Mouse (Mus musculus): ENCODE results near the gene Dpm2.

The Dpm2 gene

DNA sequence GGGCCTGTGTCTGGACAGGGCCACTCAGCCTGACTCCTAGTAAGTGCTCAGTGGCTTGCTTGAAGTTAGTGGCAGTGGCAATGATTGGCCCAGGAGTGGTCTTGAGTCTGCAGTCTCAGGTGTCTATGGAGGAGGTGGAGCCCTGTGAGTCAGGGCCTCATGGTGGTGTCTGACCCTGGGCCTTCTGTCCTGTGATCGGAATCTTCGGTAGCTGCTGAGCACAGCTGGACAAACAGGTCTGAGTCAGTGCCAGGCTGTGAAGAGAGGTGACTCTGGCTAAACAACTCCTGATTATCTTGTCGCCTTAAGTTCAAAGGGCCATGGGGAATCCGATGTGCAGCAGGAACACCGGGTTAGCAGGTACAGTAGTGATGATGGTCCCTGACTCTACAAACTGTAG lies 23.3 kb upstream of the Dpm2 start:
- DNase-seq (ENCODE audit: low spot score in 2 of 2), result no peak

DNA sequence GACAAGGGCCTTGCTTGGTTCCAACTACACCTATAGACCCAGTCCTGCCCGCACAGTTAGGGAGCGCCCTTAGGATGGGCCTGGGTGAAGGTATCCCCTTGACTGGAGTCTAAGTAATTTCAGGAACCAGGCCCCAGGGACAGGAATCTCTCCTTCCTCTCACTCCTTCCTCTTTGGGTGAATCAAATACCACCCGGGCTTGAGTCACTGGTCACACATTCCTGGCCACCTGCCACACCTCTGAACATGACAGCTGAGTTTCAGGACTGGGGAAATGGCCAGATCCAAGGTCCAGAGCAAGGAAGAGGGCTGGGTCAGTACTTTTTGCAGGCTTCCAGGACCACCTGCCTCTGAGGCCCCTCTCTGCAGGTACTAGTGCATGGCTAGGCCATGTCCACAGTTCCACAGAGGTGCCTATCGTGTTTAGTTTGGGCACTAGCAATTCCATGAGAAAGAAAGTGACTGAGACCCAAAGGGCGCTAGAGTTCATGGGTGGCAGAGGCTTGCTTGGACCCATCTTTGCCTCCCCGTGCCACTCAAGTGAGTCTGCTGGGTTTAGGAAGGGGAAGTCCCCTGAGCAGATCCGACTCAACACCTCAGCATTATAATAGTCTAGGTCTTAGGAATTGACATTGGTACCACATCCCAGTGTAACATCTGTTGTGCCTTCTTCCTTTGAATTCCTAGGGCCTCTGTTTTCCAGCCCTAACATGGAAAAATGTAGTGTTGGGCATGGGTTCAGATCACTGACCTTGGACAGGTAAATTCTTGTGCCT lies 22.5 kb upstream of the Dpm2 start:
- DNase-seq (ENCODE audit: low spot score in 2 of 2), result no peak

DNA sequence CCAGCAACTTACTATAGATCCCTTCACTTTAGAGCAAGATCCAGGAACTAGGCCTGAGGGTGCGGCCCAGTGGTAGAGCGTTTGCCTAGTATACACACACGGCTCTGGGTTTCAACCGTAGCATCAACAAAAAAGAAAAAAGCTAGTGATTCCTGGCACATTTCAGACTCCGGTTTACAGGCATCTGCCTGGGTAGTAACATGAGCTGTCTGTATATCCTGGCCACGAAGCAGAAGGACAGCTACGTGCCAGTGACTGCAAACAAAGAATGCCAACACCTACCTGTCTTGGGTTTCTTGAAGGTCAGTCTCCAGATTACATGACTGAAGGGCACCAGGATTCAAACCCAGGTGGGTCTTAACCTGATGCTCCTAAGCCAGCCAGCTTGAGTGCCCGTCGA lies 21.5 kb upstream of the Dpm2 start:
- no peak for DNase-seq (ENCODE audit: low spot score in 2 of 2)

DNA sequence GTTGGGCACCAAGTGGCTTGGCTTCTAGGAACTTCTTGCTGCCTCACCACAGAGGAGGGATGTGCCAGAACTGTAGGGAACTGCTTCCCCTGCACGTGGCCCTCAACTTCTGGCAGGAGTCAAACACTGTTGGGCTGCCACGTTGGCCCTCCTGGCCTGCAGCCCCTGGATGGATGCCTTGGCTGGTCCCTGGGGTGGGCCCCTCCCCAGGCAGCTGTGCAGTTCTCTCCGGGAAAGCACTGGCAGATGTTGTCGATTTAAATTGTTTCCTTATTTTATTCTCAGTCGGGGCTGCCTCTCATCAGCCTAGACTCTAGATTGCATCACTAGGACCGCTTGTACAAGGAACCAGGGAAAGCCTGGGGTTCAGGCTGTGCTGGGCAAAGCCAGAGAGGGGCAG lies 20.9 kb upstream of the Dpm2 start:
- no peak for DNase-seq (ENCODE audit: low spot score in 2 of 2)

DNA sequence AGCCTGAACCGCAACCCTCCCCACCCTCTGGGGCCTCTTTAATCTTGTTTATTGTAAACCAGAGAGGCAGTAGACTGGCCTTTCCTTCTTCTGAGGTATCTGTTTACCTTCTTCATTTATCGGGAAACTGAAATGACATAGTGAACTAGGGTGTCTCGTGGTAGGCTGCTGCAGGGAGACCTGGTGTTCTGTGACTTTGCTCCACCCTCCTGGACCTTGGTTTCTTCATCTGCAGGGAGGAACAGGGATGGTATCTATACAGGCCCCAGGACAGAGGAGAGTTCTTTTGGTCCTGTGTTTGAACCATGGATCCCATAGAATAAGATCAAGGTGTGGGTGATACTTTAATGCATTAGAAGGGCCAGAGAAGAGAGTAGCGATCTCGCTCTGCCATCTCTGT lies 19.4 kb upstream of the Dpm2 start:
- no peak for DNase-seq (ENCODE audit: low spot score in 2 of 2)

DNA sequence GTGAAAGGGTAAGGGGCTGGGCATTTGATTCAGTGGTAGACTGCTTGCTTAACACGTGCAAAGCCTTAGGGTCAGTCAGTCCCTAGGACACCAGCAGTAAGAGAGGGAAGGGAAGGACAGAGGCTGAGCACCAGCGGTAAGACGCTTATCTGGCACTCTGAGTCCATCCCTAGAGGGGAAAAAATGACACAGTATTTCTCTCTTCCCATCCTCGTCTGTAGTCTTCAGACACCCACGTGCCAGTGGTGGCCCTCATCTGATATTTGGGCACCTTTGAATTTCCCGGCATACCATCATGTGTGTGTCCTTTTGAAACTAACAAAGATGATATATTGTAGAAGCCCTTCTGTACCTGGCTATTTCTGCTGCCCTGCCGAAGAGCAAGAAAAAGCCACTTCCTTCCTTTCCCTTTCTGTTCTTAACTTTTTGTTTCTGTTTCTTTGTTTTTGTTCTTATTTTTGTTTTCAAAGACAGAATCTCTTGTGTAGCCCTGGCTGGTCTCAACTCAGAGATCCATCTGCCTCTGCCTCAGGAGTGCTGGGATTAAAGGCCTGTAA lies 17.0 kb upstream of the Dpm2 start:
- no peak for DNase-seq (ENCODE audit: low spot score in 2 of 2)

DNA sequence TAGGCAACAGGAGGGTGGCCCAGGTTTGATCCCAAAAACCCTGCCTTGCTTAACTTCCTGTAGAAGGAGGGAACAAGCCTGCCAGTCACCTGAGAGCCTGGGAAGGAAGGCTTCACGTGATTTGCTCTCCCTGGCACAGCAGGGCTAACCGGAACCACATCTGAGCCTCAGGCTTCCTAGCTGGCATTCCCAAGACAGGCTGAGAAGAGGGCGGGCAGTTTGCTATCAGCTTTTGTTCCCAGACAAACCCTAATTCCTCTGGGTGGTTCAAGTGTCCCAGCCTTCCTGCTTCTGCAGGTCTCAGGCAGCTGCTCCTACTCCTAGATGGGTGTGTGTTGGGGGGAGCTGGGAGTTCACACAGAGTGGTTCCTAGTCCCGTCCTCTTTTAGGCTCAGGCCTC lies 15.2 kb upstream of the Dpm2 start:
- no peak for DNase-seq (ENCODE audit: low spot score in 2 of 2)

DNA sequence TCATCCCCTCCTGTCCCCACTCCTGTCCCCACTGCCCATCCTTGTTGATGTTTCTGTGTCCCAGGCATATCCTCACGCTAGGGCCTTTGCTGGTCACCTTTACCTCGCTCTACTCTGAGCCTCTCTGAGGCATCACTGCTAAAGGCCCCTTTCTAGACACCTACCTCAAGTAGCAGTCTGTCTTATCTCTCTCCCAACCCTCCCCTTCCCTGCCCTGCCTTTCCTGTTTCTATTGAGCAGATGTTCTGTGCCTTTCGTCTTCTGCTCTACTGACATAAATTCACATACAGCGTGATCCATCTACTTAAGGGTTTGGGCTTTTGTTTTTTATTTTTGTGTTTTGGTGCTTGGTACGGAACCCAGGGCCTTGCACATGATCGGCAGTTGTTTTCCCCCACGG lies 14.6 kb upstream of the Dpm2 start:
- DNase-seq (ENCODE audit: low spot score in 2 of 2), result no peak

DNA sequence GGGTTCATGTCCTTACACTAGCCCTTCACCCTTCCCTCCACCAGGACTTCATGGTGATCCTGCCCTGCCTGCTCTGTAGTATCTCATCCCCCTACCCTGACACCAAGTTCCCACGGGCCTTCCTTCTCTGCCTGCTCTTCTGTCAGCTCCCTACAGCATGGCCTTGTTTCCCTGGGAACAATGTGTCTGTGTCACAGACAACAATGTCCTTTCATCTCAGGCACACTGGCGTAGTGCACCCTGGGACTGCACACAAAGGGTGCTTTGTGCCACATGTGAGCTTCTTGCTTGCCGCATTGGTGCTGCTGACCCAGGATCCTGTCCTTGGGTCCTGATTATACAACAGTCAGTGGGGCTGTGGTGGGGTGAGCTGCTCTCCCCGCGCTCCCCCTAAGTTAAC lies 11.1 kb upstream of the Dpm2 start:
- DNase-seq (ENCODE audit: low spot score in 2 of 2), result no peak

DNA sequence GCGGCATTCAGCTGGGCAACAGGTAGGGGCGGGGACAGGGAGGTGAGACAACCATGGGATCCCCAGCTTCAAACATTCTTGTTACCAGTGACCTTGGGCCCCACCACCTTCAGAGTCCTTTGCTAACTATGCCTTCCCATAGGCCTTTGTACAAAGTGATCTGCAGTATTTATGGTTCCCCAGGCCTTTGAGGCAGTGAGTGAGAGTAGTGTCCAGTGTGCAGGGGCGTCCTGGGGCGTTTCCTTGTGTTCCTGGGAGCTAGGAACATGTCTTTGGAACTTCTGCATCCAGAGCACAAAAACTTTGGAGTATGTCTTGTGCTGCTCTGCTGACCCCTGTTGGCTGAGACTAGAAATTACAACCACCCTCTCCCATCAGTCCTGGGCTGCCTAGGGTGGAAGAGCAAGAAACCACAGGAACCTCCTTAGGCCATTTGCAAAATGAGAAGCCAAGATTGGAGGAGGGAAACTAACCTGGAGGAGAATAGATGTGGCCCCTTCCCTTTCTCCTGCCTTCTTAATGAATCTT lies 4.1 kb upstream of the Dpm2 start:
- peak; percentile 69 to 75 for DNase-seq (ENCODE audit: low spot score in 2 of 2)

DNA sequence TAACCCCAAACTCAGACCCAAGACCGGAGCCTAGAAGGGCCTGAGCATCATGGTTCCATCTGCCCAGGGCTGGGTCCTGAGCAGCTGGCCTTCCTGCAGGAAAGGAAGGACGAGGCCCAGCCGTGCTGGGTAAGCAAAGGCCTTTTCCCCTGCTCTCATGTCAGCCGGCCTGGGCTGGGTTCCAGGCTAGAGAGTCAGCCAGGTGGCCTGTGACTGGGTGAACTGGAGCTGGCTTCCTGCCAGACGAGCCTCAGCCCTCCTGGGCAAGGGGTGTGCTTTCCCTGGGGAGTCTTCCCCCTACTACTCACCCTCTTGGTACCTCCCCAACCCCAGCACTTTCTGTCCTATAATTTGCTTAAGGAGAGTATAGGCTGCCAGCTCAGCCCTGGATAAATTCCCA lies 2.5 kb upstream of the Dpm2 start:
- DNase-seq (ENCODE audit: low spot score in 2 of 2), result no peak

DNA sequence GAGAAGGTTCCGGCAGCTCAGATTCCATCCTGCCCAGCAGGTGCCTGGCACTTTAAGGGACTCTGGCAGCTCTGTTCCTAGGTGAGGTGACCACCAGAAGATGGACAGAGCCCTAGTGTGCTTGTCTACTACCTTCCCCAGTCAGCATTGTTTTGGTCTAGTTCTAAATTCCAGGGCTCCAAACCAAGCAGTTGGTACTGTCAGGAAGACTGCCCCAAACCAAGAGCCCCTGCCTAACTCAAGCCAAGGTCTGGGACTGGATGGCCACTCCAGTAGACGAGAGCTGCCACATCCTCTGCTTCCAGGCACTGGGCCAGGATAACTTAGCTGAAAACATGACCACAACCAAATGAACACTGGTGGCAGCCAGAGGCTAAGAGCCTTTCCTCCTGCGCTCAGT lies 1.7 kb upstream of the Dpm2 start:
- no peak for DNase-seq (ENCODE audit: low spot score in 2 of 2)

DNA sequence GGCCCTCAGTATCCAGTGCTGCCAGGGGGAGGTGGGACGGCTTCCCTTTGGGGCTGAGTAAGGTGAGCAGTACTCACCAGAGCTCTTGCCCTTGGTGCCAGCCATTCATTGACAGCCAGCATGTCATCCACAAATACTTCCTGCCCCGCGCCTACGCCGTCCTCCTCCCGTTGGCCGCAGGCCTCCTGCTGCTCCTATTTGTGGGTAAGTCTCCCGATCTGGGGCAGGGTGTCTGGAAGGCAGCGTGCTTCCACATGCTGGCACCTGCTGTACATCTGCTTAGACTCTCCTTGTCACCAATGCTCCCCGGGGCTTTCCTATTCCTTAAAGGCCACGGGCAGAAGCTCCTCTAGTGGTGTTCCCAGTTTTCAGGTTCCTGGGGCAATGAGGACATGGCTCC lies 1.5 kb downstream of the Dpm2 start:
- no peak for DNase-seq (ENCODE audit: low spot score in 2 of 2)

DNA sequence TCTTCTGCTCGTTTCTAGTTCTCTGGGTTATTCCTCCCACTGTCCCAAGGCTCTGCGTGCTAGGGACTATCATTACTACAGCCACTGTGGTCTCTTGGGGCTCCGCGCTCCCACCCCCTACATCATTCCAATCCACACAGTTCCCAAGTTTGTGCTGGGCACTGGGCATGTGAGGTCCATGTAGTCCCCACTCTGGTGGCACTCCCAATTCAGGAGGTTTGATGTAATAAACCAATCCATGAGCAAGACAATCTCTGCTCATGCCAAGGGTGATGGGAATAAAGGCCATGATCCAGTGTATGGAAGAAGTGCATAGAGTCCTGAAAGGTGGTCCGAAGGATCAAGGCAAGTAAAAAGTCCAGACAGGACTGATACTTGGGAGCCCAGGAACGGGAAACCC lies 3.8 kb downstream of the Dpm2 start, which contains the start of gene Pip5kl1:
Gene Pip5kl1 (plus strand): TSS at position 301 of the 400 bp plus-strand sequence.
- no peak for DNase-seq (ENCODE audit: low spot score in 2 of 2)

DNA sequence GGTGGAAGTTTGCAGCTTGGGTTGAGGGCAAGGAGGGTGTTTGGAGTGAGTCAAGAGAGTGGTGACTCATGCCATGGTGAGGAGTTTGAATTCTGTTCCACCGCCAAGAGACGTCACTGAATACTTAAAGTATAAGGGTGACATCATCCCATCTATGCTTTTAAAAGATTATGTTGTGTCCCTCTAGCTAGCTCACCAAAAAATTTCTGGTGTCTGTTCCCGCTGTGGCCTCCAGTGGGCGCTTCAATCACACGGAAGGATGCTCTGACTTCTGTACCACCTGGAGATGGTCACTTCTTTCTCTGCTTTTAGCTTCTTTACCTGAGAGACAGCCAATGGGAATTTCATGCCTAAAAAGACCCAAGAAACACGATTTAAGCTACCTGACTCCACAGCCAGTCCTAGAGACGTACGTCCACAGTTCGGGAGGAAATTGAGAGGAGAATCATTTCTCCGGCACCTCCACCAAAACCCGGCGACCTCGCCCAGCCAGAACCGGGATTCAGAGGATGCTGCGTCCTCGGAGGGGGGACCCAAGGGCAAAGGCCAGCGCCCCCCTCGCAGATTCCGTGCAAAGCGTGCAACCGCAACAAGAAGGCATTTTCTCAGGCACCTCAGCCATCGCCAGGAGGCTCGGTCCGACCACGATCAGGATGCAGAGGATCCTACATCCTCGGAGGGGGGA lies 4.4 kb downstream of the Dpm2 start:
- peak; percentile 88 to 91 for DNase-seq (ENCODE audit: low spot score in 2 of 2)

DNA sequence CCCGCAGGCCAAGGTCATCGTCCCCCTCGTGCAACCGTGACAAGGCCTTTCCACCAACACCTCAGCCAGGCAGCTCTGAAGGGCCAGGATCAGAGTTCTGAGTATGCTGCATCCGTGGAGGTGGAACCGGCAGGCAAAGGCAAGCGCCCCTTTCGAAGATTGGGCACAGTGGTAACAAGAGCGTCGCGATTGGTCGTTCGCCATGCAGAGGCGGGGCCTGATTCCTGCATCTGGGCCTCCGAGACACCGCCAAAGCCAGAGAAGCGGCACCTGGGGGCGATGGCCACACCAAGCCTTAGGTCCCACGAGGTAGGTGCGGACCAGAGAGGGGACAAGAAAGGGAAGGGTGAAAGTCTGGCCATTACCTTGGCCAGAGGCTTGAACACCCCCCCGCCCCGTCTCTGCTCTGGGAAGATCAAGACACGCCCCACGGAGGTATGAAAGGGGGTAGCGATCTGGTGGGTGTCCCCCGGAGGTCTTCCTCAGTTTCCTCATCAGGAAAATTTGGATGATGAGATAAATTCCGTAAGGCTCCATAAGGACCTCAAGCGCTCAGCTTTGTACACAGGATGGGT lies 5.0 kb downstream of the Dpm2 start, which contains the start of gene 9430097D07Rik:
Gene 9430097D07Rik (minus strand): TSS at position 99 of the 575 bp plus-strand sequence.
- DNase-seq (ENCODE audit: low spot score in 2 of 2), result peak; percentile 76 to 83

DNA sequence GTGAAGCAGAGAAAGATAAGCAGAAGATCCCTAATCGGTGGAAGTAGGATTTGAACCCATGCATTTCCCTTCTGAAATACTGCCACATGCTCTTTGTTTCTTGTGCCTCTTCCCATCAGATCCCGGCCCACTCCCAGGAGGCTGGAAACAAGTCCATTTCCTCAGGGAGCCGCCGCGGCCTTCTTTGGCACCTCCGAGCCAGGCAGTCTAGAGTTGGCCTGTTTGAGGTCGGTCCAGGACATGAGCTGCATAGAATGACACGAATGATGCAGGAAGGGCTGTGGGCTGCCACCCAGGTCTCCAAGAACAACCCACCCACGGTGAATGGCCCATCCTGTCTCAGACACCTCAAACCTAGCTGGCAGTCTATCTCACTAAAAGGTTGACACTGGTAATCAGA lies 5.9 kb downstream of the Dpm2 start:
- DNase-seq (ENCODE audit: low spot score in 2 of 2), result no peak

DNA sequence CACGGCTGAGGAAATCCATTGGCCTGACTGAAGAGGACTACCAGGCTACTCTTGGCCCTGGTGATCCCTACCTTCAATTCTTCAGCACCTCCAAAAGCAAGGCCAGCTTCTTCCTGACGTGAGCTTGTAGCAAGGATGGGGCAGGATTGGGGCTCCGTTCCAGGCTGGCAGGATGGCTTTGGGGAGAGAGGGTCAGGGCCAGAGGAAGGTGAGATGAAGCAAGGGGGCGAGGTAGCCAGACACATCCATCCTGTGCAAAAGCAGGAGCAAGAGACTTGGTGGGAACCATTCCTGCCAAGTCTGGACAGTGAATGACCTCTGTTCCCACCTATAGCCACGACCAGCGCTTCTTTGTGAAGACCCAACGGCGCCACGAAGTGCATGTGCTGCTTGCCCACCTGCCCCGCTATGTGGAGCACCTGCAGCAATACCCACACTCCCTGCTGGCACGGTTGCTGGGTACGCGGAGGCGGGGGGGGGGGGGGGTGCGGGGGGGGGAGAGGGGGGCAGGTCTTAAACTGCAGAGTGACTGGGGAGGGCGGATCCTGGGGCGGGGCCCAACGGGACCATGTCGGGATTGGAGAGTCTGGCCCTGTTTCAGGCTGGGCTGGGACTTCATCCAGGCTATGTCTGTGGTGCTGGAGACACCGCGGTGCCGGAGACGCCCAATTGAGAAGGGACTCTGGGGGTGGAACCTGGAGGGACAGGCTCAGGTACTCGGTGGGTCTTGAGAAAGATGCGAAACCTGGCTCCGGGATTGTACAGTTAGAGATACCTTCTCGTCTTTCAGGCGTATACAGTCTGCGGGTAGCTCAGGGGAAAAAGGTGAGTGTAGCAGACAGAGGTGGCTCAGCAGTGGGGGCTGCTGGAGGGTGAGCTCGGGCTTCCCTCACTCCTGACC lies 7.7 kb downstream of the Dpm2 start:
- DNase-seq (ENCODE audit: low spot score in 2 of 2), result no peak

DNA sequence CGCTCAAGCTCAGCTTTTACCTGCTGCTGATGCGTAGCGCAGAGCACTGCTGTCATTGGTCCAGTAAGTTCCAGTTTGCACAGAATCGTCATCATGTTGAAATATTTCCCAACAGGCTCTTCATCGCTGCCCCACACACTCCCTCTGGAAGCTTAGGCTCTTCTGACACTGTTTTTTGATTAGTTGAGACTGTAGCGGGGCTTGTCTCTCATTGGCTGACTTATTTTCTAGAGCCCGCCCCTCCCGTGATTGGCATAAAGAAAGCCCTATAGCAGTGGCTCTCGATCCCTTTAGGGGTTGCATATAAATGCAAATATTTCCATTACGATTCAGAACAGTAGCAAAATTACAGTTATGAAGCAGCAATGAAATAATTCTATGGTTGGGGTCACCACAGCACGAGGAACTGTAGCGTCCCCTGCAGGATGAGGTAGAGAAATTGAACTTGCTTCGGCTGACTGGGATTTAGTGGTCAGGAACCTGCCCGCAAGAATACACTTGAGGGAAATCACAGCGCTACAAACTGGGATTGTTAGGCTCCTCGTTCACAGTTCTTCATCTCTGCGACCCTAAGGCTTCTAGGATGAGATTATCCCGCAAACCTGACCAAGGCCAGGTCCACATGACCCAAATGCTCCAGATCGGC lies 10.9 kb downstream of the Dpm2 start:
- peak; percentile 85 to 90 for DNase-seq (ENCODE audit: low spot score in 2 of 2)

DNA sequence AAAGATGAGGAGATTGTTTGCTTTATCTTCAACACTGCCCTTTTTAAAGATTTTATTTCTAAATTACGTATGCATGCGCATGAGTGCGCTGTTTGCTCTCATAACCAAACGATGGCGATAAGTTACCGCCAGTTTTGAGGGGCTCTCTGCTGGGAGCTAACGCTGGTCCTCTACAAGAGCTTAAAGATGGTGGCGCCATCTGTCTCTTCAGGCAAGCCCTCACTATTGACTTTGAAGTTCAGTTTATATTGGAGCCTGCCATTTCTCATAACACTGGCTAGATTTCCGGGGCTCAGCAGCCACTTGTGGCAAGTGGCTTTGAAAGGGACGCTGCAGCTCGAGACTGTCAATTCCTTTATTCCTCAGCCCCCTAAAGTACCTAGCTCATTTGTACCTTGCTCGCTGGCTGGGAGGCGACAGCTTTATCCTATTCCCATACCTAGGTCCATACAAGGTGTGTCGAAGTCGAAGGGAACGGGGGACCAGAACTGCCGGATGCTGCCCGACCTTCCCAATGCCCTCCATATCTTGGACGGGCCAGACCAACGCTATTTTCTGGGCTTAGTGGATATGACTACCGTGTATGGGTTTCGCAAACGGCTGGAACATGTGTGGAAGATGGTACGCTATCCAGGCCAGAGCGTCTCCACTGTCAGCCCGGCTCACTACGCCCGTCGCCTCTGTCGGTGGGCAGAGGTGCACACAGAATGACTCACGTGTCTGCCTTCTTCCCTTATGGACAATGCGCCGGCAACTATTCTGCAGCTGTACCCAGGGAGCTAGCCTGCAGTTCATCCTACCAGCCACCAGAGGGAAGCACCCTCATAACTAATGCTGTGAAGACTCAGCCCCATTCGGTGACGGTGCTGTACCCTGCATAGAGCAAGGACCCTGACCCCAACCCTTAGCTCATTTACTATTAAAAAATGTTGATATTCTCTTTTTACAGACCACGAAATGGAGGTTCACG lies 12.5 kb downstream of the Dpm2 start:
- DNase-seq (ENCODE audit: low spot score in 2 of 2), result peak; percentile 91 to 92

Data from right cerebral cortex, adult 2 months (tissue).